Mouse (Mus musculus) cerebellum, adult 11-12 months (tissue): ENCODE data around the gene Spry1.

Experiments
- DNase-seq: peaks from one replicate; pipeline ENCODE4 v3.0.0; 2022

Gene Spry1

DNA sequence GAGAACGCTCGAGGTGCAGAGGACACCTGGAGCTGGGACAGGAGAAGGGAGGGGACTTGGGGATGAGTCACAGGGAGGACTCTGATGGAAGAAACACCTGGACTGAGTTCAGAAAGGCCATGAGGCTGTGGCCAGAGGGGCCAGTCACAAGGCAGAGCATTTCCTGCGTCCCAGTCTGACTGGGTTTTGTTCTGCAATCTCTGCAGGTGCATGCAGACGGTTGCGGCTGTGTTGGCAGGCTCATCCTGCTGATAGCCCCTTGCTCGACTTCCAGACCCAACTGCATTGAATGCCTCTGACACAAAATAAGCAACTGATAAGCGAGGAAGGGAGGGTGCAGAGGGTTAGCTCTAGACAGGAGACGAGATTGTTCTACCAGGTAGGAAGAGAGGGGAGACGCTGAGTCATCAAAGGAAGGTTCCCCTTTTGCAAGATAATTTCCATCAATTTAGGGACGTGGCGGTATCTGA is 35.3 kb downstream of the Spry1 start:
- no peak for DNase-seq

DNA sequence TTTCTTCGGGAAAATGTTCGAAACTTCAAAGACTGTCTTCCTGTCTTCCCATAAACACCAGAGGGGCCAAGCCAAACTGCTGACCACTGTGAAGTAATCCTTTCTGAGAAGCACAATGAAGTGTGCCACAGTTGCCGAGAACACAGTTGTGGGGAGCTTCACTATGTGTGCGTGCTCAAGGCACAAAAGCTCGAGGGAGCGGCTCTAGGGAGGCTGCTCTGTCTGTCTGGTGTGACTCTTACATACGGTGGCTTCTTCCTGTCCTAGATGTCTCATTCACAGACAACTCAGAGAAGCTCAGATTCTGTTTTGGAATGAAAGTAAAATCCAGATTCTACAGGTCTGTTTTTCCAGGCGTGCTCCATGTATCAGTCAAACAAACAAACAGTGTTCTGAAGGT is 36.5 kb downstream of the Spry1 start:
- no peak for DNase-seq

DNA sequence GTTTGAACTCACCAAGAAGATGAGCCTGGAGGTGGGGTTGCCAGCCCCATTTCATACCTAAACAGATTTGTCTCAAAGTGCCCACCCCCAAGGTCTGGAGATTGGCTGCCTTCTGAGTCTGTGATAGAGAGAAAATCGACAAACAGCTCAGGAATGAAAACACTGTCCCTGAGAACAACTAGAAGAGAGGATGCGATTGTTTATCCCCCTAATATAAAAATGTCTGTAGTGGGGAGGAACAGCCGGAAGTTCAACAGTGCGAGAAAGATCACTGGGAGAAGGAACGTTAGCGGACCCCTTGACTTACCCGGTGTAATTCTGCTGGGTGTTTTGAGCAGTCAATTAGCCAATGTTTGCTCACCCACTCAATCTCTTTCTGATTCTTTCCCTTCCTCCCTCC is 46.5 kb downstream of the Spry1 start:
- DNase-seq, result no peak

DNA sequence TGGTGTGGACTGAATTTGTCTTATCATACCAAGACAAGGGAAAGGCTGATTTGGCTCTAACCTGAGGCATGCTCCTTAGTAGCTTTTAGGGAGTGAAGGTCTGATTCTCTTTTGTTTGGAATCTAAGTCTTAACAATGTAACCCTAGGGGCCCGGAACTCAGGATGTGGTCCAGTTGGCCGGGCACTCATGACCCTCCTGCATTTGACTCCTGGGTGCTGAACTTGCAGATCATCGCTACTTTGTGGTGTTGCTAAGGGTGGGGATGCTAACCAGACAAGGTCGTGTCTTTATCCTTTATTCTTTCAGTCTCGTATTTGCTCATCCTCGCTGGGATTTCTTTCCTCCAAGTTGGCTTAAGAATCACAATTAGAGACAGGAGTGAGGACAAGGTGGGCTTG is 47.0 kb downstream of the Spry1 start:
- no peak for DNase-seq

DNA sequence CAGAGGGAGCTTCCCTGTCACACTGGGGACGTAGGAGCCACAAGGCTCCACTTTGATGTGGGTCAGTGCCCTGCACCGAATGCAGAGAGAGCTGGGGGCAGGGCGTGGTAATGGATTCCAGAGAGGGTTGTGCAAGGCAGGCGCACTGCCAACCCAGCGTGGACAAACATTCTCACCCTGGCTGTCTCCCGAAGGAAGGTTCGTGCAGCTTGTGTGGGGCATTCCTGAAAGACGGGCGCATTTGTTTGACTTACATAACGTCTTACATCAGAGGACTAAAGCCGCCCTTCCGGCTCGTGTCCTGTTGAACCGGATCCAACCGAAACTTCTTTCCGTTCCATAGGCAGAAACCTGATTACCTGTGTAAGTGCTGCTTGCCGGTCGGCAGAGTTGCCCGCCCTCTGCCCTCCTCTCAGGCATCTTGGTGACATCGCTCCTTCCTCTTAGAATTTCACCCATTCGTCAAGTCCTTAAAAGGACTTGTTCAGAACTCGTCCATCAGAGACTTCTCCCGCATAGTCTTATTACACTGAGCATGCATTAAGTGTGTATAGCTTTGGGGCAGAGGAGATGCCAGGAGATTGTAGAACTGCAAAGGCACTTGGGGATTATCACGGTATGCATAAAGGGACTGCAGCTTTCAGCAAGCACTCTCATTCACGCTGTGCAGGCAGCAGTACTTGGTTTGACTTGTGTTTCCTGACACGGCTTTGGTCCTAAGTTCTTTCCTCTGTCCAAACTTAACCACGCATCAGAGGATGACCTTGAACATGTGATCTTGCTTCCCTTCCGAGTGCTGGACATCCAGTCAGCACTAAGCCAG is 47.6 kb downstream of the Spry1 start:
- peak; percentile 68 for DNase-seq

DNA sequence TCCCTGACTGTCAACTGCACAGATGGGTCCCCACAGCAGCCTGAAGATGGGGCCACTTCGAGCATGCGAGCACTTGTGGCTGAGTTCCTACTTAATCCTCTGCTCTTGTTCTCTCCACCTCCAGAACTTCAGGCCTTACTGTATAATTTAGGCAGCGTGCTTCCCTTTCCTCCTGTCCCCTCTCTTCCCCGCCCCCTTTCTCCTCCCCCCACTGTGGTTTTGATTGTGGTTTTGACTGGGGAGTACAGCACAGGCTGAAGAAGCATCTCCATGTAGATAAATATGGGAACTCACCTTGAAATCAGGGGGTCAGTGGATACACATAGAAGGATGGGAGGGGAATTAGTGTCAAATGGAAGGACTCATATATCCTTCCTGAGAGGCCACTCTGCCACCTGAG is 53.2 kb downstream of the Spry1 start:
- no peak for DNase-seq

DNA sequence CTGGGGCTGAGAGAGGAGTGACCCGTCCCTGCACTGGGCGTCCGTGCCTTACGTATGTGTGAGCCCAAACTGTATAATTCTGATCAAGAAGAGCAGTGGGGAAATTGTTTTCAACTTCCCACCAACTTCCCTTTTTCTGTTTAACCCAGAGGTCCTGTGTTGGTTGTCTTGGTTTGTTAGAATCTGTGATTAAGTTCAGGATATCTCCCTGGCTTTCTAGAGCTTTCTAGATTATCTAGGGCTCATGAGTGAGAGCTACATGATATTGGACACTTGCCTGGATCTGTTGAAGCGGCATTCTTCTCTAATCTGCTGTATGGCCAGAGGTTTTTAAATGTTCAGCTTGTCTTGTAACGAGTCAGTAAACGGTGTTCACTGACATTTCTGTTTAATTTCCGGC is 53.8 kb downstream of the Spry1 start:
- no peak for DNase-seq
